Mouse (Mus musculus) CD4-positive, CD25-positive, alpha-beta regulatory T cell, adult 4 months (primary cell): ENCODE measurements around the gene Nup107. TPM values are rescaled to one million over a fixed set of nuclear protein-coding genes. Genes with fewer than 3 reads are reported as not detected.
A peak's percentile ranks its signal among the peaks of the same experiment; 100 is the strongest.
"Not testable (repeated sequence)": the region's sequence is repeated elsewhere in the genome, so short reads cannot be mapped to it uniquely, and the experiment has no call there.

ENCODE experiments used
- ATAC-seq: one replicate; pipeline ENCODE4 v1.8.0; 2017
- polyA plus RNA-seq, 2 experiments: library from polyadenylated mRNA; unstranded; fragments of 100-300 nt; shearing (Covaris generic); gene quantifications; one replicate each; pipeline ENCODE4 v1.2.1; 2017

Nup107 gene
- polyA plus RNA-seq, 2 experiments from 2014 or later: 54.8 to 65.4 TPM

GRCm38 (mm10) chr10:117749787-117750343, 42.6 kb downstream of the Nup107 start:
- no peak for ATAC-seq

DNA sequence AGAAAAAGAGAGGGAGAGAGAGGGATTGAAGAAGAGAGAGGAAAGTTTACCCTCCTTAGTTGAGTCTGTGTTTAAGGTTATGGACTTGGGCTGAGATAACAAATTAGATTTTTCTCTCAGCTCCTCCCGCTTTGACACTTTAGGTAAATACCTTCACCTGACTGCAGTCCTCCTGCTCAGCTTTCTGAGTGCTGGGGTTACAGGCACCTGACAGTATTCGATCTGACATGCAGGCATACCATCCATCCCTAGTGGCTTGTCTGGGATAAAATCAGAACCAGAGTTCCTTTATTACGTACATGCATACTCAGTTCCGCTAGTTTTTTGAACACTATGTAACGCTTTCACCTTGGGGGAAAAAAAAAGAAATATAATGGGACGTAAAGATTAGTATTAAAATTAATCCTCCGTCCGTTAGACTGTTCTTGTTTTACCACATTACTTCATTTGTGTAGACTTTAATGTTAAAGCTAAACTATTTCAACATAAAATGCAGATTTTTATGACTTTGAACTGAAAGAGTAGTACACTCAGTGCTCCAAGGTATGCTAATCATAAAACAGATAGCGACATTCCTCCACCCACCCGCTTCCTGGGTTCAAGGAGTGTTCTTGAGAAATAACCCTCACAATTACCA, 43.3 kb downstream of the Nup107 start:
- ATAC-seq: no peak

DNA sequence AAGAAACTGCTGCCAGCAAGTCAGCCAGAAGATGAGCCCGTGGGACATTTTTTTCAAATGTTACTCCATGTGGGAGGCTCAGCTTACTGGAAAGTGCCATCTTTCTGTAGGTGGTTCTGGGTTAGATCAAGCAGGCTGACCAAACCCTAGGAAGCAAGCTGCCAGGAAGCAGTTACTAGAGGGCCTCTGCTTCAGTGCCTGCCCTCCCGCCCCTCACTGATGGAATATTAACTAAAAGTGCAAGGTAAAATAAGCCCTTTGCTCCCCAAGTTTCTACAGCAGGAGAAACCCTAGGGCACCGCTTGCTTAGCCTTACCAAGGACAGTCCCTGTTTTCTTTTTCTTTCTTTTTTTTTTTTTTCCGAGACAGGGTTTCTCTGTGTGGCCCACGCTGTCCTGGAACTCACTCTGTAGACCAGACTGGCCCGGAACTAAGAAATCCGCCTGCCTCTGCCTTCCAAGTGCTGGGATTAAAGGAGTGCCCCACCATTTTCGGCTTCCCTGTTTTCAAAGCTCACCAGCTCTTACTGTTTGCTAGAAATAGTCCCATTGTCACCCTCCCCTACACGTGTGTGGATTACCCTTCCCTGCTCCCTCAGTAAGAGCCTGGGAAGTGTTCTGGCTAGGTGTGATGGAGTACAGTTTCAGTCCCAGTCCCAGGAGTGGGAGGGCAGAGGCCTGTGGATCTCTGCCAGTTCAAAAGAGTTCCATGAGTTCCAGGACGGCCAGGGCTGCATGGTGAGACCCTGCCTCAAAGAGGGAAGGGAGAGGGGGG, 44.0 kb downstream of the Nup107 start:
- no peak for ATAC-seq

DNA sequence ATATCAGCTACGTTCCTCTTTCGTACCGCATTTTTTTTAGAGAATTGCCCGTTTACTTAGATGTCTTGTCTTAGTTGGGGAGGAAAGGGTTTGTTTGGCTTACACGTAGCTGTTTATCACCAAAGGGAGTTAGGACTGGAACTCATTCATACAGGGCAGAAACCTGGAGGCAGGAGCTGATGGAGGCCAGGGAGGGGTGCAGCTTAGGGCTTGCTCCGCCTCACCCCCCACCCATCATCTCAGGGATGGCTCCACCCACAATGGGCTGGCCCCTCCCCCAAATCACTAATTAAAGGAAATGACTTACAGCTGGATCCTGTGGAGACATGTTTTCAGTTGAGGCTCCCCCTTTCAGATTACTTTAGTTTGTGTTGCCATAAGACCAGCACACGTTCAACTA, 44.8 kb downstream of the Nup107 start:
- no peak for ATAC-seq

DNA sequence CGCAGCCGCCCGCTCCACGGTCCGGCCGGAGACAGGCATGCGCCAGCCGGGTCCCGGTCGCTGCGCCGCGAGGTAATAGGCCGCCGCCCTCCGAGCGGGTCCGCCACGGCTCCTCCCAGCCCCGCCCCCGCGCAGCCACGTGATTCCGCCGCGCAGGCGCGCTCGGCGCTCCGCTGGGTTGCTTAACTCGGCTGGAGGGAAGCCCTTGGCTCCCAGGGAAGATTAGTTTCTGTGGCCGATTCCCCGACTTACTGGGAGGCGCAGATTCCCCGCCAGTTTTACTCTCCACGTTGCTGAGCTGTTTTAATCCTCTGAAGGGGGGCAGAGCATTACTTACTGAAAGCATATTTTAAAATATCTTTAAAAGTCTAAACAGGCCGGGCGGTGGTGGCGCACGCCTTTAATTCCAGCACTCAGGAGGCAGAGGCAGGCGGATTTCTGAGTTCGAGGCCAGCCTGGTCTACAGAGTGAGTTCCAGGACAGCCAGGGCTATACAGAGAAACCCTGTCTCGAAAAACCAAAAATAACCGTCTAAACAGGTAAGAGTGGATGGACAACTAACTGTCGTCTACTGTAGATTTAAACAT, 46.1 kb downstream of the Nup107 start, which contains the start of gene Slc35e3:
Gene Slc35e3 (minus strand): TSS at position 69 of the 587 bp plus-strand sequence.
- ATAC-seq: peak; percentile 96

GRCm38 (mm10) chr10:117745570-117746296, 46.8 kb downstream of the Nup107 start:
- ATAC-seq: peak; percentile 41

- no peak for ATAC-seq
These were observed 48.6 kb downstream of the Nup107 start for GRCm38 (mm10) chr10:117743917-117744316.

DNA sequence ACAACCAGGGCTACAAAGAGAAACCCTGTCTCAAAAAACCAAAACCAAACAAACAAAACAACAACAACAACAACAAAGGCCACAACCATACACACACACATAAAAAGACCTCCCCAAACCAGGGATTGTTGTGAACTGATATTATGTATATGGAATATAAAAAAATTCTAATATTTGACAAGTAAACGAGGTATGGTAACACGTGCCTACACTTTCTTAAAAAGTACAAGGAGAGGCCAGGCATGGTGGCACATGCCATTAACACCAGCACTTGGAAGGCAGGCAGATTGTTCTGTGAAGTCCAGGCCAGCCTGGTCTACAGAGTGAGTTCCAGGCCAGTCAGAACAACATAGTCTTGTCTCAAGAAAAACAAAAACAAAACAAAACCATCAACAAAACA, 49.3 kb downstream of the Nup107 start:
- ATAC-seq: no peak

DNA sequence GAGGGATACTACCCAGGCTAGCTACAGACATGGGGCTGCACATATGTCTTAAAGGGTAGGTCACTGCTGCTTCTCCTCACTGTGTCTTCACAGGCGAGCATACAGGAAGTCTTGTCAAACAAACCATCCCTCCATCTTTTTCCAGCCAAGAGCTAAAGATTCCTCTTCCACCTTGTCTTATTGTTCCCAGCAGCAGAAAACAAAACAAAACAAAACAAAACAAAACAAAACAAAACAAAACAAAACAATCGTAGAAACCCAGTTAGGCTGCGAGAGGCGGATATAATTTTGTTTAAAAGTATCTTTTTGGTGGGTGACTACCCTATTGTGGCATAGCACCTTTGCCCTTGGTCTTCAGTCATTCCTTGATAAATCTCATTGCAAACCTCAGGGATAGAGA, 49.9 kb downstream of the Nup107 start:
- no peak for ATAC-seq

DNA sequence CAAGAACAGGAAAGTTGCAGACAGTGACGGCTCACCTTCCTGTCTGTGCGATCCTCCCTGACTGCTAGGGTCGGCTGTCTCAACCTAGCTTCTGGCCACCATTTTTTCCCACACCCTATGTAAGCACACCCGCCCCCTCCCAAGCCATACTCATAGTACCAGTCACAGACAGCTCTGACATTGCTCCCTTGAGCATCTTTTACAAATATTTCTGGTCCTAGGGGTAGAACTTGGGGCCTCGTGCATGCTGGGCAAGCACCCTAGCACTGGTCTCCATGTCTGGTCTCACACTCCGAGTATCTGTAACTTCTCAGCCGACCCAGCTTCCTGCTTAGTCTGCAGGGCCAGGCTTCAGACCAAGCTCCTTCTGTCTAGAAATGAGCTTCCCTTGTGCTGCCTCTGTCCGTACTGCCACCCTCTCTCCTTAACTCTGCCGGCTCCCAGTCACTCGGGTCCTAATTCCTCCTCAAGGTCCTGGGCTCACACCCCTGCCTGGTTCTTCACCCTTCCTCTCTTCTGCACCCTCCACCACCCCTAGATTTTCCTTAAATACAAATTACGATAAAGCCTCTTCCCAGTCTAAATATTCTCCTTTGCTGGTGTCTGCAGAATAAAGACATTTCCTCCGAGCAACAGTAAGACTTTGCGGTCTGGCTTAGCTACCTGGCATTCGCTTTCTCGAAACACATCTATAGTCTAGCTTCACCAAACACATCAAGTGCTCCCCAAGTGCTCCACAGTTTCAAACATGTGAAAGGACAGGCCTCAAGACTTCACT, 50.6 kb downstream of the Nup107 start:
- ATAC-seq: no peak

GRCm38 (mm10) chr10:117740921-117741320, 51.6 kb downstream of the Nup107 start:
- no peak for ATAC-seq

- ATAC-seq: no peak
These were observed 52.3 kb downstream of the Nup107 start for GRCm38 (mm10) chr10:117740171-117740570.

DNA sequence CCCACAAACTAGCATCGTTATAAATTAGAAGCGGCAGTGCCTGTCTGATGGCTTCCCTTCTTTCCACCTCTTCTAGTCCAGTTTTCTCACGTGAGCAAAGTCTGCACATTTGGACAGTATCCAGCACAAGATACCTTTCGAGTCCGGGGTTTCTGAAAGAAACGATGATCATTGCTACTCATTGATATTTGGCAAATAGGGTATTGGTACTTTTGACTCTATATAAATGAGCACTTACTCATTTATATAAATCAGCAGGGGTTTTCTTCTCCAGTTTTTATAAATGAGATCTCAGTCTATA, 52.9 kb downstream of the Nup107 start:
- ATAC-seq: no peak

DNA sequence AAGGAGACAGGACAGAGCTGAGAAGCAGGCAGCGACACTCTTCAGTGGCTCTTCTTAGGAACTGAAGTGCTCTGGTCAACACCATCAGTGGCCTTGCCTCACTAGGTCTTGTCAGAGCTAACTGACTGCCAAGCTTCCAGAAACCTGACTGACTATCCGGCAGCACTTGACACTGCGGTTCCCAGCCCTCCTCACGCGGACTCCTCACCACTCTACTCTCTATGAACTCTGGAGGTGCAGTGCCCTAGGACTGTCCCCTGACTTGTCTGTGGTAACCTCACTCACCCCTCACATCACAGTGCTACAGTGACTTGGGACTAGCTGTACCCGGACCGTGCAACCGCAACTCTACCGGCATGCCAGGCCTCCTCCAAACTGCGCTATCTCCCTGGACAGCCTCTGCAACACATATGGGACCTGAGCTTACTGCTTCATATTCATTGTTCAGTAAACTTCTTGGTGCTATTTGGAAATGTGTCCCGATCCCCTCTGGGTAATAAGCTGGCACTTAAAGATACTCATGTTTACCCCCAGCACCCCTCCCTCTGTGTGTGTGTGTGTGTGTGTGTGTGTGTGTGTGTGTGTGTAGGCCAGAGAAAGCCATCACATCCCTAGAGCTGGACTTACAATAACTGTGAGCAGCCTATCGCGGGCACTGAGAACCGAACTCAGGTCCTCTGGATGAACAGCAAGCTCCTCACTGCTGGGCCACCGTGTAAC, 53.4 kb downstream of the Nup107 start:
- no peak for ATAC-seq

- ATAC-seq: no peak
These were observed 54.2 kb downstream of the Nup107 start for GRCm38 (mm10) chr10:117738140-117738921.

- not testable (repeated sequence) for ATAC-seq
These were observed 55.0 kb downstream of the Nup107 start for GRCm38 (mm10) chr10:117737498-117737897.

DNA sequence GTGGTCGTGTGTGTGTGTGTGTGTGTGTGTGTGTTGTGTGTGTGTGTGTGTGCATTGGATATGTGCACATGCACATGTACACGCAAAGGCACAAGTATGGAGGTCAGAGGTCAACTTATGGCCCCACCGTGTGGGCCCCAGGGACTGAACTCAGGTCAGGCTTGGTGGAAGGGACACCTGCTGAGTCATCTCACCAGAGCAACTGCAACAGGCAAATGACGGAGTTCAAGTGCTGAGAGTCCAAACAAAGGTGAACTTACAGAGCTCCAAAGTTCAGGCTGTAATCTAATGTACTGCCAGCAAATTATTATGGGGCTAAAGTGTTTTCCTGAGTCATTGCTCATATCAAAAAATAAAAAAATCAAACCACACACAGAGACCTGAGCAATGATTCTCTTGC, 55.4 kb downstream of the Nup107 start:
- ATAC-seq: no peak

DNA sequence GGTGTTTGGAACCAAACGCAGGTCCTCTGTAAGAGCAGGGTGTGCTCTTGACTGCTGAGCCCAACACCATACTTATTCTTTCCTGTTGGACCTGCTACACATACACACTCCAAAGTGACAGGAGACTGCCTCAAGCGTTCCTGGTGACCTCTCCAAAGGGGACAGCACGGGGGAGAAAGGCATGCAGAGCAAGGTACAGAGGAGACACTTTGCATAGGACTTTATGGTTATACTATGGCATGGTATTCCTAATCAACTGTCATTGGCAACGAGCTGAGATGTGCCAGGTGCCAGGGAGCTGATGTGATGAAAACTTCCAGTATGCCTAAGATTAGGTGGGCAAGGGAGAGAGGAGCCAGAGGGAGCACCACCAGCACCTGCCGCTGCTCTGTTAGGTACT, 55.9 kb downstream of the Nup107 start:
- no peak for ATAC-seq

DNA sequence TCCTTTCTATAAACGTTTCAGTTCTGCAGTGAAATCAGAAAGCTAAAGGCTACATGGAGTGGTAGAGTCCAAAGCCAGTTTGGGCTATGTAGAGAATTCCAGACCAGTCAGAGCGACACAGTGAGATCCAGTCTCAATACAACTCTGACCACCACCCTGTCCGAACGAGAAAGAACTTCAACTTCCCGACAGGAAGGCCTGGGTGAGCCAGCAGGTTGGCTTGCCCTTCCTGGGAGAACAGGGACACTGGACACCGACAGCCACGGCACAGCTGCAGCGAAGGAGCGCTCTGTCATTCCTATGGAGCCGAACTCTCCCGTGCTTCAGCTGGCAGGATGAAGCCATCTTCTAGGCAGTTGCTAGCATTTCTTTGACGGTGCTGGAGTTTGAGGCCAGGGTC, 57.1 kb downstream of the Nup107 start:
- not testable (repeated sequence) for ATAC-seq

- not testable (repeated sequence) for ATAC-seq
These were observed 58.2 kb downstream of the Nup107 start for GRCm38 (mm10) chr10:117734104-117734852.
